Mouse (Mus musculus): ENCODE results near the gene Cpsf4l.

Gene Cpsf4l

DNA sequence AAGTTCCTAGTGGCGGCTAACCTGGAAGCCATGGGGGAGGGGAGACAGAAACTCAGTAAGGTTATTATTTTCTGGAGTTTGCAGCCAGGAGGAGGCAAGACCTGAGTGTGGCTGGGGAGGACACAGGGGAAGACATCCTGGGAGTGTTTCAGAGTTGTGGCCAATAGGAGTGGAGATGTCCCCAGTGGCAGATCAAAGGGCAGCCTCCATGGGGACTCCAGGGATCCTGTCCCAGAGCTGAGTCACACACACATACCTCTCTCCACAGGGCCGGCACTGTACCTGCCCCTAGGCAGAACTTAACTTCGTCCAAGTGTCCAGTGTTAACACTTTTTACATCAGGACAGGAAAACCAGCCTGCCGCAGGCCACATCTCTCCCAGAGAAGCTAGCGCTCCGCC, 25.3 kb upstream of the Cpsf4l start:
- DNase-seq (ENCODE audit: low spot score in 2 of 2): no peak

DNA sequence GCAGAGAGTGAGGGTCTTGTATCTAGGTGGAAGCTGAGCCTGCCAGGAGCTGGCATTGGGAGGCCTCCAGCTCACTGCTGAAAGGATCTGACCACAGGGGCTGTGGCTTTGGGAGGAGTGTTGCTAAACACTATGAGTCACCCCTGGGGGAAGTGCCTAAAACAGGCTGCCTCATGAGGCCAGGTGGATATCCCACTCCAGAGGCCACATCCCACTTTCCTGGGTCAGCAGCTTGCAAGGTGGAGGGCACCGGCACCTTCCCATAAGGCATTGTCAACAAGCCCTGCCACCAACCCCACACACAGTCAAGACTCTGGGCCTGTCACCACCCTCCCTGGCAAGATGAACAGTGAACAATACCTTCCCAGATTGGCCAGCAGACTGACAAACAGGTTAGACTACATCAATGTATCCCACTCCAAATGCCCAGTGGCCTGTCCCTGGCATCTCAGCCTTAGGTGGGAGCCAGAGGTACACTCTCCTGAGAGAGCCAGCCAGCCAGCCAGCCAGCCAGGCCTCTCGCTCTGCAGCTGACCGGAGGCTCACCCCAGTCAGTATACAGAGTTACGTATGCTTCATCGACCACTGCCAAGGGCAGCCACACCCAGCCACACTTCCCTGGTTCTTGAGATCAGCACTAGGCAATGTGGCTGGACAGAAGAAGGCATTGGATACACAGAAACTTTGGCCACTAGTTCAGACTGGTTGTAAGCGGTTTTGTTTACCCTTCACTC, 24.0 kb upstream of the Cpsf4l start:
- DNase-seq (ENCODE audit: low spot score in 2 of 2): no peak

DNA sequence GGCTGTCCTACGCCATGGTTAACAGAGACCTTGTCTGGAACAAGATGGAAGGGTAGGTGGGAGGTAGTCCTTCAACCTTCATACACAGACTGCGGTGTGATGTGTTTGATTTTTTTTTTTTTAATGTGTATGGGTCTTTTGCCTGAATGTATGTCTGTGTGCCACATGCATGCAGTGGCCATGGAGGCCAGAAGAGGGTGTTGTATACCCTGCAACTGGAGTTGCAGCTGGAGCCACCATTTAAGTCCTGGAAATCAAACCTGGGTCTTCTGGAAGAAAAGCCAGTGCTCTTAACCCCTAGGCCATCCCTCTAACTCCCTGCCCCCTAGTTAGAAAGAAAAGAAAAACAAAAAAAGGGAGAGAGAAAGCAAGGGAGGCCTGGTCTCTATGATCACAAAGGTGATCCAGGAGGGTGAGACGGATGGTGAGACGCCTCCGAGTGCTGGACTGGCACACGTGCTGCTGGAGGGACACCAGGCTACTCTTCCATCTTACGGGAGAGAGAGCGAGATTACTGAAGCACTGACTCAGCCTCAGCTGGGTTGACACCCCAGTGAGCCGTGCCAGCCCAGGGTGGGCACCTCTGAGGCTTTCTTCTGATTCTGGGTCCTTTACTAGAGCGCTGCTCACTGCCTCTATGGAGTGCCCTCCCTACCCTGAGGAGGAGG, 22.3 kb upstream of the Cpsf4l start:
- no peak for DNase-seq (ENCODE audit: low spot score in 2 of 2)

DNA sequence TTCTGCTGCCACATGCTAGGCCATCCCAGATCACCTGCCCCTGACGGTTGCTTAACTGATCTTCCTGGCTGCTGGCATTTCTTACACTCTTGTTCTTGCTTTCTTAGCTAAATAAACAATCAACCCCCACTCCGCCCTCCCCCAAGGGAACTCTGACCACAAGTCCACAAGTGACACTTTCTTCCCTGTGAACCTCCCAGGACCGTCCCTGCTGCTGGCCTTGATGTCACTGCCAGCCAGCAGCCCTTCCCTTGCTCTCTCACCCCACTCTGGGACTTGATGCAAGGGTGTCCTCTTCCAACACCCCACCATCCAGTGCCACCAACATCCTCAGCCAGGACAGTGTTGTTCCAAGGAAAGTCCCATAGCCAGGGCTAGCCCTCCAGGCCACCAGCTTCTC, 21.1 kb upstream of the Cpsf4l start:
- no peak for DNase-seq (ENCODE audit: low spot score in 2 of 2)

DNA sequence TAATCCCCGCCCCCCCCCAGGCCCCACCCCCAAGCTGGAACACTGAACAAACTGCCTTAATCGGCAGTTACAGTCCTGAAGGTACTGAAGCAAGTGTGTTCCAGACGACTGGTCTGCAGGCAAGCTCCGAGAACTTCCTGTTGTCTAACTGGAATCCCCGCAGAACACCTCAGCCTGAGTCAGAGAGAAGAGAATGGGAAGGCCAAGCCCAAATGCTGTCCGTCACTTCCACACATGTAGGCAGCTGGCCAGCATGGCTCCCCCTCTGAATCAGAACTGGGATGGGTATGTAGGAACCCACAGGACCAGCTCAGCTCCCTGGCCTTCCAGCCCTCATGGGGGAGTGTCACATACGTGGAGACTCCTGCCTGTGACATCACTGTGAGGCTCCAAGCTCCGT, 20.1 kb upstream of the Cpsf4l start:
- no peak for DNase-seq (ENCODE audit: low spot score in 2 of 2)

DNA sequence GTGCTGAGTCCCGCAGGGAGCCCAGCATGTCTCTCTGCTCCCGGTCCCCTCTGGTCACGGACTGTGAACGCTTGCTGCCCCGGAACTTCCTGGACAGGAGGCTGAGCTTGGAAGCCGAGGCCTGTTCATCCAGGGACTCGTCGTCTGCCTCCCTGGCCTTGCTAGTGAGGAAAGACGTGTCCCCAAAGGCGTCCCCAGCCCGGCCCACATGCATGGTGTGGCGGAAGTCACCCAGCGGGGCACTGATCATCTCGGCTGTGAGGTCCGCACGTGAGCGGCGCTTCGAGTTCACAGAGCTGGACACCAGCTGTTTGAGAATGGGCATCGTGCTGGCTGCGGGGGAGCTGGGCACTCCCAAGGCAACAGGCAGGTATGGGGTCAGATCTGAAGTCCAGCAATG, 19.4 kb upstream of the Cpsf4l start:
- no peak for DNase-seq (ENCODE audit: low spot score in 2 of 2)

DNA sequence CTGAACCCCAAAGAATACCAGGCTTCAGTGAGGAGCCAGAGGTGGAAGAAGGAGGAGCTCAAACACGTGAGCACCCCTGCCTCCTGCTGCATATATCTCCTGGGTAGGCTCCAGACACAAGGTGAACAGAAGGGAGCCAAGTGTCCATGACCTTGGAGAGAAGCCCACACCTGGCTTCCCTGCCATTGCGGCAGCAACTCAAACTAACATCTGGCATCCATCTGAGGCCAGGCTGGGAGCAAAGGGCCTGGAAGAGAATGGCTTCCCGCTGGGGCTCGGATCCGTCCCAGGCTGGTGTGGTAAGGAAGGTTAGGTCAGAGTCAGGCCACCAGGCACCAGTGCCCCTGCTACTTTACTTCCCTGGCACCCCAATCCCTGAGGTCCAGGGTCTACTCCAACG, 18.2 kb upstream of the Cpsf4l start:
- no peak for DNase-seq (ENCODE audit: low spot score in 2 of 2)

DNA sequence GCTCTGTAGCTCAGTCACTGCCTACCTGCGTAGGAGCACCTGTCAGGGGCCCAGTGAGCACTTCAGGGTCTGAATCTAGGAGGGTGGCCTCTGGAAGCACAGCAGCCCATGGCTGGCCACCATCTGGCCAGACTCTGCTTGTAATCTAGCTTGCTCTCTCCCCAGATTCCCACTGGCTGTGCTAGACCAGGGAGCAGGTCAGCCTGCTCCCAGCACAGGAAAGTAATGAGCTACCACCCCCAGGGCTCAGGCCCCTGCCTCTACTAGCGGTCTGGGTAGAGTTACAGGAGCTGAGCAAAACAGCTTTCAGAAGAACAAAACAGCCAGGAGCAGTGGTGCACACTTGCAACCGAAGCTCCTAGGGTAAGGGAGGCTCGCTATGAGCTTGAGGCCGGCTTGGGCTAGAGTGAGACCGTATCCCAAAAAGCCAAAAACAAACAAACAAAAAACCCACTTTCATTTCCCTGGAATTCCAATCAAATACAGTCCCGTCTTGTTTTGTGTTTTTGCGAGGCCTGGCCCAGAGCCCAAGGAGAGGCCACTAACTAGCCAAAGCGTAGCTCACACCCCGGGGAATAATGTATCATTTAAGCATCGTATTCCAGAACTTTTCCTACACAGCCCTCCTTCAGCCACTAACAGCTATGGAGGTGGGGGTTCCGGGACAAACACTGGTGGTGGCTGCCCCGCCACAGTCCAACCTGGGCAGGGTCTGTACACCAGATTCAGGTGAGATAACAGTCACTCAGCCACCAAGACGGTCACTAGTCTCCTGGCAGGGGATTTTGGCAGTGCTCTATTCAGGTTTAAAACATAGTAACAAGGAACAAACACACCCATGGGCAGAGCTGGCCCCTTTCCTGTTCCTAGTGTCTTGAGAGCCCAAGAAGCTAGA, 17.4 kb upstream of the Cpsf4l start:
- no peak for DNase-seq (ENCODE audit: low spot score in 2 of 2)

DNA sequence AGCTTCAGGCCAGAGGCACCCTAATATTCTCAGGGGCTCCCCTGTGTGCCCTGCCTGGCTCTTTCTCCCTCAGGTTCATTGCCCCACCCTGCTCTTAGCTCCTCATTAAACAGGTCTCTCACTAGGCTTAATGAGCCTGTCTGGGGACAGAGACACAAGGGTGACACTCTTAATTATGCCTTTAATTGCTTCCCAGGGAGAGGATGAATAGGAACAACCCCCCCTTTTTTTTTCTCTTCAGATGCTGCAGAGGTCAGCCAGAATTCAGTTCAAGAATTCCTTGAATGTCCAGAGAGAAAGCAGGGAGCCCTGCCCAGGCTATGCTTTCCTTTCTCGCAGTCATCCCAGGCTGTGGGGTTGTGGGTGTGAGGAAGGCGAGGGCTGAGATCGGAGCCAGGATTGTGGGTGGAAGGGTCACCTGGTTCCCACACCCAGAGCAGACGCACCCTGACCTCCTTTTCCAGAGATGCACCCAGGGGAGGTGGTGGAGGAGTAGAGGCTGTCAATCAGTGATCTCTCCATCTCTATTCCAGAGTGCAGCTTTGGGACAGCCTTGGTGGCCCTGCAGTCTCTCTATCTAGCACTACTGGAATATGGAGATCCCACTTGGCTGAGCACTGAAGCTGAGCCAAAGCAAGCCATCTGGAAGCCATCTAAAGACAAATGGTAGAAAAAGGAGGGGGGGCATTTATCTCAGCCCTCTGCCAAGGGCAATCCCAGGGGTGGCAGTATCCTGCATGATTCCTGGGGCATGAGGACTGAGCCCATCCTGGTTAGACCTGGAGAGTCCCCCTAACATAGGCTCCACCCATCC, 15.6 kb upstream of the Cpsf4l start:
- DNase-seq (ENCODE audit: low spot score in 2 of 2): no peak

DNA sequence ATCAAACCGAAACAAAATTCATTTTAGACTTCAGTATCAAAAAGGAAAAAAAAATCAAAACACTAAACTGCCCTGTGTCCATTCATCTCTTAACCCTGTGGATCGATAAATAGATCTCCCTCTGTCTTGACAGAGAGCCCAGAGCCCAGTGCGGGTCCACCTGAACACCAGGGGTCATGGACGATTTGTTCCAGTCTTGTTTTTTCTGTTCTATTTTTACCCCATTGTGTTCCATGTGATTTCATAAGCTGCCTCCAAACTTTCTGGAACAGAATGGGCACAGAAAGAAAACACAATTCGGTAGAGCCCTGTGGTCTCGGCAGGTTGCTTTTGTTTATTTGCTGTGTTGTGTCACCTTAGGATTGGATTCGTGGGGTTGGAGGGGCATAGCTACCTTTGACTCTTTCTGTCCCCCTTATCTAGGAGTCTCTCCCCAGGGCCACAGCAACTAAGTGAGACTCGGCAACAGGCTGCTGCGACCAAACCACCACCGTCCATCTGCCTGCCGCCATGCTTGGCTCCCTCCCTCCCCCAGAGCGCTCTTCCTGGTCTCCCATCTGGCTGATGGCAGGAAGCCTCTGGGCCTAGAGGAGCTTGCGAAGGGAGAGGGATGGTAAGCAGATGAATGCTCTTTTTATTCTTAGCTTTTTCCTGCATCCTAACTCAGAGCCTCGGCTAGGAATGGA, 12.7 kb upstream of the Cpsf4l start:
- no peak for DNase-seq (ENCODE audit: low spot score in 2 of 2)

DNA sequence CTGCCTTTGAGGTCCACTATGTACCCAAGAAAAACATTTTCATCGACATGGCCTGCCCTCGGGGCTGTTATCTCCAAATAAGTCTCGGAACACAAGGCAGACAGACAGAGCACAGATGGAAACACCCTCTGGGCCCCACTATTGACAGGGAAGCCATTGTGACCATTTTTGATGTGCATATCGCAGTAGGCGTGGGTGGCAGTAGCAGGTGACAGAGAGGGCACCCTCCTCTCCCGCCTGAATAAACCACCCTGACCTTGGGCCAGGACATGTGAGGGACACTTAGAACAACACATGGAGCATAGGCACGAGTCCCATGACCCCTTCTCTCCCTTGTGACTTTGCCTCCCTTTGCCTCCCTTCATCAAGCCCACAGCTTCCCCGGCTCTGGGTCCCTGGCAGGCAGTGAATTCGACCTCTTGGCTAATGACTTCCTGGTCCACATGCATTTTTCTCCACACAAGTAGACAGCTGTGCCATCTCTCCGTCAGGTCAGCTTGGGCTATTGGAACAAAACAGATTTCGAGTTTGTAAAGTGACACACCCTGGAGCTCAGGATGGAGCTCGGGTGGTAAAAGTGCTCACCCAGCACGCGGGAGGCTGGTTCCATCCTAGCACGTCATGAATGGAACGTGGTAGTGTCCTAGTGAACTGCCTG, 8.1 kb upstream of the Cpsf4l start:
- DNase-seq (ENCODE audit: low spot score in 2 of 2): no peak

DNA sequence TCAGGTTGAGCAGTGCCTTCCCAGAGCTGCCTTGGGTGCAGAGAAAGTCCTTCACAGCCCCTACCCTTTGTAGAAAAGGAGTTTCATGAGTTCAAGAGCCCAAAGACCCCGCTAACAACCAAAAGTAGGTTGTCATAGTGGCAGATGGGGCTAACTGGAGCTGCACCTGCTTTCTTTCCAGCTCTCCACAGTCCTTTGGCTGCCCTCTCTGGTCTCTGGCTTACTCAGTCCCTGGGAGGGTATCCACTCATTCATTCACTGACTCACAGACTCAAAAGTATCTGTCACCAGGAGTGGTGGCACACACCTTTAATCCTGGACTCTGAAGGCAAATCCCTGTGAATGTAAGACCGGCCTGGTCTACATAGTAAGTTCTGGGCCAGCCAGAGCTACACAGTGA, 6.3 kb upstream of the Cpsf4l start:
- no peak for DNase-seq (ENCODE audit: low spot score in 2 of 2)

DNA sequence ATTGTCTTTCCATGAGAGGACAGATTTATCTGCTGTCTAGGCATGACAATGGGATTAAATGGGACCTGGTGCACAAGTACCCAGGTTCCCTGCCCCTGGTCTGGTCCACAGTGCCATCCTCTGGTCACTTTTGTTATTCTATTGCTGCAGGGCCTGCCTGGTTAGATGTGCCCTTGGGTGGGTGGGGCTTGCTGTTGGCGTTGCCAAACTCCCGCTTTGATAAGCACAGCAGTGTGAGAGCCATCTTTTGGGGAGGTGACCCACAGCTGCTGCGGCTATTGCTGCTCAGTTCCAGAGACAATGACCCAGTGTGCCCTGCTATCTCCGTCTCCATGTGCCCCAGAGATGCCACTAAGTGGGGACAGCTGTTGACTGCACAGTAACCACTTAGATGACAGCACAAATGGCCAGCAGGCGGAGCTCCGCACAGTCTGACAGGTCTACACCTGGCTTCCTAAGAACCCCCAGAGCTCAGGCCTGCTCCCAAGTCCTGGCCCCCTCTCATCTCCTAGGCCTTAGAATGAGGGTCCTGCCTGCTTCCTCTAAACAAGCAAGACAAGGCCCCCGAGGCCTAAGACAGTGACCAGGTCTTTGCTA, 5.4 kb upstream of the Cpsf4l start:
- DNase-seq (ENCODE audit: low spot score in 2 of 2): no peak

DNA sequence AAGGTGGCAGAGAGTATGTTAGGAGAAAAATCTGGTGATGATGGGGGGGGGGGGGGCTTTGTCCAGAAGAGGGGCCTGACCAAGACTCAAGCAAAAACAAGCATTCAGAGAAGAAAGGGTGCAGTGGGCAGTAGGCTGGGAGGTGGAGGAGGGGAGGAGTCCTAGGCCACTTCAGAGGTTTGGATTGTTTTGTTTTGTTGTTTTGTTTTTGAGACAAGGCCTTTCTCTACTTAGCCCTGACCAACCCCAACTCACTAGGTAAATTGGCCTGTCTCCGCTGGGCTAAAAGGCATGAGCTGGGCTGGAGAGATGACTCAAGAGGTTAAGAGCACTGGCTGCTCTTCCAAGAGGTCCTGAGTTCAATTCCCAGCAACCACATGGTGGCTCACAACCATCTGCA, 1.2 kb upstream of the Cpsf4l start:
- no peak for DNase-seq (ENCODE audit: low spot score in 2 of 2)

DNA sequence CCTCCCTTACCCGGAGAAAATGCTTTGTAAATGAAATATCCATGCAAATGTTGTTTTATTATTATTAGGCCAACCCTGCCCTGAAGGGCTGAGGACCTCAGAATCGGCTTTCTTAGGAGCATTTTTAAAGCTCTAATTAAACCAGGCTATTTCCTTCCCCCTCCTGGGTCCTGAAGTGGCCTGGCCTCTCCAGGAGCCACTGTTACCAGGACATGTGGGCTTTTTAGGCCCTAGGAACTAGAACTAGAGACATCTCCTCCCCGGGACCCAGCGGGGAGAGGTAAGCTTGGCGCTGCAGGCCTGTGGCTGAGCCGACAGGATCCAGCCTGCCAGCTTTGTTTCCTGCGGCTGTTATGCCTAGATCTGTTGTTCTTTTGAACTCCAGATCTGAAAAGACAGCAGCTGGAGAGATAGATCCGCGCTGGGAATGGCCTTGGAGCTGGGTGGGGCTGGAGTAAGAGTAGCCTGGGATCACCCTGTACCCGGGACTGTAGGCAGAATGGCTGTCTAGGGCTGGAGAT, 500 bp upstream of the Cpsf4l start:
- DNase-seq (ENCODE audit: low spot score in 2 of 2): no peak

DNA sequence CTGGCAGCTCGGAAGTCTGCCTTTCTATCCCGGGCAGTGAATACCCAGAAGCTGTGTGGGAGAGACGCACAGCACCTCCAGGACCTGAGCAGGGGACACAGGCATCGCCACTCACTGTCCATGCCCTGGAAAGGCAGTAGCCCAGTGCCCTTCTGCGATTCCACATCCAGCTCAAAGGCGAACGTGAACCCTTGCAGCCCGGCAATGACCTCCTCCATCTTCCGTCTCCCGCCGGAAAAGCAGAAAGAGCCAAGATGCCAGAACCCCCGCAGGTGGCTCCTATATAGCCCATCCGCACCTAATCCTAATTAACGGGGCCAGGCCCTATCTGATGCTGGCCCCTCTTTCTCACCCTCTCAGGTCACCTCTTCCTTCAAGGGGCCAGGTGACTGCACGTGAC, 545 bp downstream of the Cpsf4l start:
- DNase-seq (ENCODE audit: low spot score in 2 of 2): no peak

DNA sequence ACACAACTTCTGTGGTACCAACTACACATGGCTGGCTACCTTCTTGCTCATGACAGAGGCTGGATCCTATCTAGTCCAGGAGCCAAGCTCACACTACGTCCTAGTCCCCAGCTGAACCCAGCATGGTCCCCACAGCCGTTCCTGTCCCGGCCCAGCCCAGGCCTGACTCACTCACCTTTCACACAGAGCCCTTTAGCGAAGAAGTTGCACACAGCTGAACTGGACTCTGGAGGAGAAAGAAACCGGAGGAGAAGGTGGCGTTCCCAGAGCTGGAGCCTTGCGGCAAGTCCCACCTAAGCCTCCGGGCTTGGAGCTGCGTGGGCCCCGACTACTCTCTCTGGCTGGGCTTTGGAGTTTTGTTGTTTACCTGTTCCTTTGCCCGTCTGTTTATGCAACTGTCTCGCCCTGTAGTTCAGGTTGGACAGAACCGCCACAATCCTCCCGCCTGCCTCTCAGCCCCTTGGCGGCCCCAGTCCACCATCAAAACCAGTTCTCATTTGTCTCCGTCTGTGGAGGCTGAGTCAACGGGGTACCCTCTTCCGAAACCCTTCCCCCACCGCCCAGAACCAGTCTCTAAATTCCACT, 1.1 kb downstream of the Cpsf4l start:
- DNase-seq (ENCODE audit: low spot score in 2 of 2): no peak

DNA sequence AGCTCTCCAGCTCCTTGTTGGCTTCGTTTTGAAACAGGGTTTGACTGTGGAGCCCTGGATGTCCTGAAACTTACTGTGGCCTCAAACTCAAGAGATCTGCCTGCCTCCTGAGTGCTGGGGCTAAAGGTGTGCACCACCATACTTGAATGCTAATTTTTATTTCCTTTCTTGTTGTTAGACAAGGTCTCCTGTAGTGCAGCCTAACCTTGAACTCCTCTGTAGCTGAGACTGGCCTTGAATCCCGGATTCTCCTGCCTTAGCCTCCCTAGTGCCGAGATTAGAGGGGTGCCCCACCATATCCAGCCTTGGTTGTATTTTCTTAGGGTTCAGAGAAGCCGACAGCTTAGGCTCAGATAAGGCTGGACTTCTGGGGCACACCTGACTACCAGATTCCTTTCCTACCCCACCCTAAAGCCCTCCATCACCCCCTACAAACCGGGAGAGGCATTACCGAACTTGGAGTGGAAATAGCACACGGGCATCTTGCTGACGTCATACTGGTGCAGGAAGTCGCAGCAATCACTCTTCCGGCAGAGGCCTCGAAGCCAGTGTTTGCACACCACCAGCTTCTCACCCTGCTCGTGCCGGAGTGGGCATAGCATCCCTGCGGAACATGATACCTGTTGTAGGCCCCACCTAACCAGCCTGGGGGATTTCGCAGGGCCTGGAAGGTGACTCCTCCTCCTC, 3.7 kb downstream of the Cpsf4l start:
- no peak for DNase-seq (ENCODE audit: low spot score in 2 of 2)

DNA sequence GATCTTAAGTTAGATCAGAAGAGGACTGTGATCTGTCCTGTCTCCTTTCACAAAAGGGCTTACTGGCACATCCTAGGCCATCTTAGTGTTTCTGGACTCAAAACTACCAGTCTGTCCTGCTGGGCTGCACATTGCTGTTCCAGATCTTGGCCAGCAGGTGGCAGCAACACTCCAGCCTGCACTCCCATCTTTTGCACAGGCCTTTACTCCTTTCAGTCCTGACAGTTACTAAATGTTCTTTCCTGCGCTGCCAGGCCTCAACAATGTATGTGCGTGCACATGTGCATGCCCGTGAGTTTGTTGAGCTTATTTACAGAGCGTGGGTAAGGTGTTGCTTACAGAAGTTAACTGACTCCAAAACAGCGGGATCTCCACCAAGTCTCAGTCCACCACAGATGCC, 6.1 kb downstream of the Cpsf4l start:
- peak; percentile 62 to 76 for DNase-seq (ENCODE audit: low spot score in 2 of 2)

All from frontal cortex, postnatal 10 days (tissue).